Mouse (Mus musculus) layer of hippocampus, postnatal 10 days (tissue): ENCODE data around the gene Pp2d1. TPM values are rescaled to one million over a fixed set of nuclear protein-coding genes. Genes with fewer than 3 reads are reported as not detected.
"Not testable (repeated sequence)": the region's sequence is repeated elsewhere in the genome, so short reads cannot be mapped to it uniquely, and the experiment has no call there.

Experiments used
- DNase-seq, 2 experiments: peaks; one replicate each; pipeline ENCODE4 v3.0.0; 2021; ENCODE audit warnings: low spot score in 2 of 2
- long read RNA-seq: library from polyadenylated mRNA; stranded (forward); transcript quantifications from one replicate; pipeline ENCODE4 v2.0.0, GENCODE M21; 2023
- total RNA-seq, 2 experiments: library from RNA; stranded (reverse); gene quantifications; 2 replicates each; pipeline ENCODE4 v1.2.3; 2021

Gene Pp2d1
- not detected for total RNA-seq
- long read RNA-seq = 0 reads

DNA sequence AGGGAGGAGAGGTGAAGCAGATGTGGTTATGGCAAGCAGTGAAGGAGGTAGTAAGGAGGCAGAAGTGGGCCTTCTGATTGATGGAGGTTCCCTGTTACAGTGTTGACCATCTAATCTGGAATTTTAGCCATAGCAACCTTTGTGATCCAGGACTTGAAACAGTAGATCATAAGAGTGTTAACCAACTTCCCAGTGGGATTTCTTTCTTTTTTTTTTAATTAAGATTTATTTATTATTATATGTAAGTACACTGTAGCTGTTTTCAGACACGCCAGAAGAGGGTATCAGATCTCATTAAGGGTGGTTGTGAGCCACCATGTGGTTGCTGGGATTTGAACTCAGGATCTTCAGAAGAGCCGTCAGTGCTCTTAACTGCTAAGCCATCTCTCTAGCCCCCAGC, at the start of gene Pp2d1:
Pp2d1 (minus strand) TSS at position 101 of the 400 bp plus-strand sequence.
- not testable (repeated sequence) for DNase-seq

DNA sequence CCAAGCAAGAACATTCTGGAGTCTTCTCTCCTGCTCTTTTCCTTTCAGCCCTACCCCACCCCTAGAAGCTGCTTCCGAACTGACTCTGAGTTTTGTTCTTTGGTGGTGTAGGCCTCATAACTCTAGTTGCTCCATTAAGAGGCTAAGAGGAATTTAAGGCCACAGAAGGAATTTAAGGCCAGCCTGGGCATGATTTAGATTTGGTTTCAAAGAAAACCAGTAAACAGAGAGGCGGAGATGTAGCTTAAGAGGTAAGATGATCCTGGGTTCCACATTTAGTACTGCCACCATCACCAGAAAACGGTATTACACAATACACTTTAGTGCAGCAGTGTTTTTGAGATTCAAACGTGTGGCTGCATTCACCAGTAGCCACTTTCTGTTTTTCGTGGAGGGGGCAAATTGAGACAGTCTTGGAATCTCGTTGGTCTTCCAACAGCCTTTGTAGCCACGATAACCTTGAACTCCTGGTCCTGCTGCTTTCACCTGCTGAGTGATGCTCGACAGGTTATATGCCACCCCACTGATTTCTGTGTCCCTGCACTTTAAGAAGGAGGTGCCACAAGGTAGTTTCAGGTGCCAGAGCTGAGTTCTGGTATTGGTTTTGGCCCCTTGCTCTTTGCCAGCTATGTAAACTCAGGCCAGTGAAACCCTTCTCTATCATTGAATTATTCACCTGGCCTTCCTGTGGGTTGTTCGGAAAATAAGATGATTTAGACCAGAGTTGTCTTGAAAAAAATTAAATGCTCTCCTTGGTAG, 49.0 kb upstream of the Pp2d1 start:
- no peak for DNase-seq

DNA sequence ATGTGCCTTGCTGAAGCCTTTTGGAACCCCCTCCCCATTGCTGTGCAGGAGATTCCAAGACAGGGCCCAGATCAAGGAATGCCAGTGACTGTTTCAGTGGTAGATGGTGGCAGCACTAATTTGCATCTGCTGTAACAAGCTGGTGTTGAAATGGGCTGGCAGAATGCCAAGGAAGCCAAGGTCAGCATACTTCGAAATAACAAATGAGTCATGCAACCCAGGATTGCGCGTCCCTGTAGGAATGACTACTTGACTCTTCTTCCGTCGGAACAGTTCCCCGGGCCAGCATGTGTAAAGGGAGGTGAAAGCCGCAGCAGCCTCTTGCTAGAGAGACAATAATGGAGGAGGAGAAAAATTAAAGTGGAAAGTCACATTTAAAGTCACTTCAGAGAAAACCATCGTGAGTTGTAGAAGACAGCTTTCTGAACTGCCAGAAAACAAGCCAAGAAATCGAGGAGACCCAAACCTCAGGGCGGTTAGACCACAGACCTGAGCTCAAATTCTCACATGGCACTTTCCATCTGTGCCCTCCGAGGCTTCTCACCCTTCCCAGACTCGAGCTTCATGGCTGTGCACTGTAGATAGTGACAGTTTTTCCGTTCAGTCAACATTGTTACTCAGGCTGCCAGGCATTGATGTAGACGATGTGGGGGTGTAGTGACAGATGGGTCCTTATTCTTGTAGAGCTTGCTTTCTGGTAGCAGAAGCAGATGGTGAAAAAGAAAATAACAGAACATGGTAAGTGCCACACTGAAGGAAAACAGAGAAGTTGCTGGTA, 48.0 kb upstream of the Pp2d1 start:
- peak; percentile 57 to 62 for DNase-seq

DNA sequence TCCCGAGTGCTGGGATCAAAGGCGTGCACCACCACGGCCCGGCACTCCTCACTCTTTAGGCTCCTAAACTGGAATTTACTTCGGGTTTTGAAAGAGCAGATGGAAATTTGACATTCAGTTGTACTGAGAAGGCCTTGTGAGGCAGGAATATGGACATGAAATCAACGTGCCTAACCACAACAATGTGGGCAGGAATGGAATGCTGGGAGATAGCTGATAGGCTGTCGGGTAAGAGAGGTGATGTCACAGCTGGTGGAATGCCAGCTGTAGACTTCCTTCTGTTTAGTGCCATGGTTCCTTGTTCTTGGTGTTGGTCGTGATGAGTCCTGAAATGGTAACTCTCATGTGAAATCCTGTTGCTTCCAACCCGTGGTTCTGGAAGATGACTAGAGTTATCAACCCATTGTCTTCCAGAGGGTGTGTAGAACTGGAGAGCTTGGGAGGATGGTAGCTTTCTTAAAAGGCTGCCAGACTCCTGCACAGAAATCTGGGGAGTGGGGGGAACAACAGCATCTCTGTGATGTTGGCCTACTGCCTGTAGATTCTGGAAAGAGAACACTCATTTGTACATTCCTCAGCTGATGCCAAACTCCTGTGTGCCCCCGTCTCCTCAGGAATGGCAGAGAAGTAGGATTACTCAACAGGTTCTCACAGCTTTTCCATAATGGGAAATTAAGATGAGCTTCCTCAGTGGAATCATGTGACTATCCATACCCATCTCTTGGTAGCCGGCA, 44.8 kb upstream of the Pp2d1 start:
- no peak for DNase-seq

DNA sequence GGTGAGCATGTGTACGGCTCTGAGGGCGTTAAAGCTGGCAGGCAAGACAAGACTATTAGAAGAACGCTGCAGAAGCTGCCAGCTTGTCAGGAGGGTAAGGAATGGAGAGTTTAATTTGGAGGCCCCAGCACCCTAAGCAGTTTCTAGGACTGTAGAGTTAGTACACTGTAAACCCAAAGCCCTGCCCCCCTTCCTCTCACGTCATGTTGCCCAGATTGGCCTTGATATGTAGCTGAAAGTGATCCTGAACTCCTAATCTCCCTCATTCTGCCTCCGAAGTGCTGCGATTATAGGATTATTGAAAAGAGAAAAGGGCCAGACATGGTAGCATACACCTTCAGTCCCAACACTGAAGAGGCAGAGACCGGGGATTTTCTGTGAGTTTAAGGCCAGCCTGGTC, 43.6 kb upstream of the Pp2d1 start:
- DNase-seq = no peak

DNA sequence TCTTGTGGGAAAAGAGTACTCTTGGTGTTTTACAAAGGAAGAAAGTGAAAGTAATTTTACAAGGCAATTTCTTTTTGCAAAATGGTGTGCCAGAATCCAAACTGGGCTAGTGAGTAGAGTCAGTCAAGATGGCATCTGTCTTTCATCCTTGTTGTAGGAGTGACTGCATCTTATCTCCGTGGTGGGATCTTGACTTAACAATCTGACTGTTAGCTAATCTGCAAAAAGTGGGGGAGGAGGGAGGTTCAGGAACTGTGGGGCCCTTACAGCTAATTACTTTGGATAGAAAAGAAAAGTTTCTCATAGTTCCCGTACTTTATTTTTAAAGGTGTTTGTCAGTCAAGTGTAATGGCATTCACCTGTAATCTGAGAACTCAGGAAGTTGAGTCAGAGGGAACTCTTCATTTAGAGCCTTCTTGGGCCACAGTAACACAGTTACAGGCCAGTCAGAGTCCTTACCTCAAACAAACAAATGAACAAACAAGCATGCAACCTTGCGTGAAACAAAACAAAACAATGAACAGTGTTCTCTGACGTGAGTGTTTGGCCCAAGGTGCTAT, 42.9 kb upstream of the Pp2d1 start:
- DNase-seq = no peak

DNA sequence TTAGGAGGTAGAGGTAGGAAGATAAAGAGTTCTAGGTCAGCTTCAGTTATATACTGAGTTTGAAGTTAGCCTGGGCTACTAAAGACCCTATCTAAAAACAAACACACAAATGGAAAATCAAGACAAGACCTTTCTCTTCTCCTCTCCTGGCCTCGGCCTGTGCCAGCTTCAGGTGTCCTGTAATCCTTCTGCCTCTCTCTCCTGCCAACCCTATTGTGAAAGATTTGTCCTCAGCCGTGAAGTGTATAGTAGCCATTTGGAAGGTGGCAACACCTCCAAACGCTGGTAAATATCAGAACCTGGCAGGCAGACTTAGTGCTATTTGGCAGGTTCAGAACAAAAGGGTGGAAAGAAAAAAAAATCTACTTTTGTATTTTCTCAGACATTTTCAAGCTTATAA, 41.0 kb upstream of the Pp2d1 start:
- no peak for DNase-seq

DNA sequence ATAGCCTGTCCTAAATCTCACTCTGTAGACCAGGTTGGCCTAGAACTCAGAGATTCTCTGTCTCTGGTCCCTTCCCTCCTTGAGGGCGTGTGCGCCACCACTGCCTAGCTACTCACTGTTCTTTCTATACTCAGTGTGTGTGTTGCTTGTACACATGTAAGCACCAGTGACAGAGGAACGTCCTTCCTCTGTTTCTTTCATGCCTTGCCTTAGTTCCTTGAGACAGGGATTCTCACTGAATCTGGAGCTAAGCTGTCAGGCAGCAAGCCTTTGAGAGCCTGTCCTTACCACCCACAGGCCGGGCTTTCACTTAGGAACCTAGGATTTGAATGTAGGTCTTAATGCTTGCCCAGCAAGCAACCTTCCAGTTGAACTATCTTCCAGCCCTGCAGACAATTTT, 40.4 kb upstream of the Pp2d1 start:
- no peak for DNase-seq

DNA sequence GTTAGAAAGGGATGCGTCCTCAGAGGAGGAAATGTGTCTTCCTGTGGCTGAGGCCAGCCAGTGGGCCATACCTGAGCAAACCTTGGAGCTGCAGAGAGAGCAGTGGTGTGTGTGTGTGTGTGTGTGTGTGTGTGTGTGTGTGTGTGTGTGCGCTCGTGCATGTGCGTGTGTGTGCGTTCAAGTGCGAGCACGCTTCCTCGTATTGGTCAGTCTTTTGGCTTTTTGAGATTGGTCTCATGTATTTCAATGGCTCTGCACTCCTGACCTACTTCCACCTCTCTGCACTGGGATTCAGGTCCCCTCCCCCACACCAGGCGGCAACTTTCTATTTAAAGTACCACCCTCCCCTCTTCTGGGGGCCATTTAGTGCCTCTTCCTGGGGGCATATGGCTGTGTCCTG, 39.5 kb upstream of the Pp2d1 start:
- DNase-seq = no peak

DNA sequence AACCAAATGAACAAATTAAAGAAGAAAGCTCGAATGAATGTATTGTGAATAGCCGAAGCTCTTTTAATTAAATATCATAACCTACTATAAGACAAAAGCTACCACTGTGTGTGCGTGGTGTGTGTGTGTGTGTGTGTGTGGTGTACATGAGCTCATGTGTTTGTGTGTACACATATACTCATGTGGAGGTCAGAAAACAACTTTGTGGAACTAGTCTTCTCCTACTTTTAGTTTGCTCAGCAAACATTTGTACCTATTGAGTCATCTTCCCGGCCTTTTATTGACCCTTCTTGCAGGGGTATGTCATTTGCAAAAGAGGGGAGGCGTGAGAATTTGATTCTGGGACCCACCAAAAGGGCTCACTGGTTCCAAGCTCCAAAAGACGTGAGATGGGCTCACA, 39.0 kb upstream of the Pp2d1 start:
- no peak for DNase-seq

DNA sequence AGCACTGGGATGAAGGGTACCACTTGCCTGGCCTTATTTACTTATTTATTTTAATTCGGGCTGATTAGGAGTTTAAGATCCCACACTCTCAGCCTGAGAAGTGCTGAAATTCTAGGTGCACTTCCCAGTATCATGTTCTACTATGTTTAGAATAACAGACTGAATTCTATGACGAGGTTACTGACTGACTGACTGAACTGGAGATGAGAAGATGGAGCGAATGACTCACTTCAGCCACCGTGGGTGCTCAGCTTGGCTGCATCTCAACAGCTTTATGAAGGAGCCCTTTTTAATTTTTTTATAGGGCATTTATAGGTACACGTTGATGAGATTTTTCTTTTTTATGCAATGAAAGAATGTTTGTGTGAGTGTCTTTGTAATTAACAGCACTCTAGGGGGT, 38.5 kb upstream of the Pp2d1 start:
- no peak for DNase-seq

DNA sequence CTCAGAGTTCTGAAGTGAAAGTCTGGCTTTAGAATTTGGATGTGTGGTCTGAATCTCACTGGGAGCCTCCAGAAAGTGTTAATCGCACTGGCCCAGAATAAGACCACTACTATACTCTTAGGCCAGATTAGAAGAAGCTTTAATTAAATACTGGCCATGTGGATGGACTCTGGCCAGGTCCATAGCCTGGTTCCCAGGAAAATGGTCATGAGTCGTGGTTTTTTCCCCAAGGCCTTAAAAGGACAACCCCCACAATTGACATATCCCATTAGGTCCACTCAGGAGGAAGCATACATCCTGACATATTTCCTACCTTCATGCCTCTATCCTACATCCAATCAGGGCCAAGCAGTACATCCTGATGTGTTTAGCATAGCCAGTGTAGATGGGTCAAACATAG, 37.9 kb upstream of the Pp2d1 start:
- no peak for DNase-seq

DNA sequence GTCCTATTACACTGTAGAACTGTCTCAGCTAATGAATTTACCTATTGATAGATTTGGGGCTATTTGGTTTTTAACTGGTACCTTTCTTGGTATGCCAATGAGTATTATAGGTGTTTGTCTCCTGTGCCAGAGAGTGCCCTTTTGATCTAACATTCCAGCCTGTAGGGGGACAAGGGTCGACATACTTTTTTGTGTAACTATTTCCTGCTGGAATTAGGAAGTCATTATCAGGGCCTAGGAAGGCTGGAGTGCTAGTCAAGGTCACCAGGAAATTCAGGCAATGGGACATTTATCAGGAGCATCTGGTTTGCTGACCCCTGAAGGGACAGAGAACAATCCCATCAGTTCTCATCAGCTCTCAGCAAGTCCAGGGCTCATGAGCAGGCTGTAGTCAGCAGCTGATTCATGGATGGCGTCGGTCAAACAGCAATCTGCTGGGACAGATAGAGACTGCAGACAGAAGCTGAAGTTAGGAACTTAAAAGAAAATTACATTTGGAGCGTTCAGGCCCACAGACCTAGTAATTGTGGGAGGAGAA, 33.8 kb upstream of the Pp2d1 start:
- no peak for DNase-seq

DNA sequence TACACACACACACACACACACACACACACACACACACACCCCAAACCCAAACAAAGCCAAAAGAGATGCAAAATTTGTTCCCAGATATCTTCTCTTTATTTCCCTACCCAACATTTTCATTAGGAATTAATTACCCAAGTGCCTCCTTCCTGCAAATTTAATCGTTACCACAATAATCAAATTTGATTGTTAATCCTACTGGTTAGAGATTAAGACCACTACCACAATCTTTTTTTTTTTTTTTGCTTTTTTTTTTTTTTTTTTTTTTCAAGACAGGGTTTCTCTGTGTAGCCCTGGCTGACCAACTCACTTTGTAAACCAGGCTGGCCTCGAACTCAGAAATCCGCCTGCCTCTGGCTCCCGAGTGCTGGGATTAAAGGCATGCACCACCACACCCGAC, 31.7 kb upstream of the Pp2d1 start:
- DNase-seq = not testable (repeated sequence)

DNA sequence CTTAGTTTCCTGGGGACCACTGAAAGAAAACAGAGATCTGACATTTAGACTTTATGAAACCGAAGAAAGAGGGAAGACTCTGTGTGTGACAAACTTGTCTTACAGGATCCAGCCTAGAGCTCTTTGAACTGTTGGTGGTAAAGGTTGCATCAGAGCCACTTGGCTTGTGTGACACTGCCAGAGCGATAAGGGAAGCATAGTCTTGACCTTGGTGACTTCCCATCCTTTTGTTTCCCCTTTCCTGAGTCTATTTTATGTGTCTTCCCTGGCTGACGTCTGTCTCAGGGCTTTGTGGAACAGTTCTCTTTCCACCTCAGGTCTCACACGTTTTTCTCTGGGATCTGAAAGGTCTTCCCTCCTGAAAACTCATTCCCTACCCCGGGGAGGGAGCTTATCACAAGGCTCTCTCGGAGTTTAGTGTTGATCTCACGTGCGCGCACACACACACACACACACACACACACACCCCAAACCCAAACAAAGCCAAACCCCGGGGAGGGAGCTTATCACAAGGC, 31.2 kb upstream of the Pp2d1 start:
- no peak for DNase-seq

DNA sequence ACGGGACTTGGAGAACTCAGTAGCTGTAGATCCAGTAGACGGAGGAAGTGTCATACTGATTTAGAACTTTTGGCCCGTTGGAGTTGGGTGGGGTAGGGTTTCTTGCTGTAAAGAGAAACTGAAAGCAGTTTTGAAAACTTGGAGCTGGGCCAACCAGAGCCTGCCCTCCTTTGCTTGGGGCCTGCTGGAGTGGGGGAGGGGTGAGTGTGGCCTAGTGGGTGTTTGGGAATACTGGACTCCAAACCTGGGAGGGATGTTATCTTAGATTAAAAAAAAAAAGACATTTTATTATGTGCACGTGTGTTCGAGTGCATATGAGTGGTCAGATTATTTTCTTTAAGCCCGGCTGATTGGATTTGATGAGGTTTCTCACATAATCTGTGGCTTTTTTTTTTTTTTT, 30.6 kb upstream of the Pp2d1 start:
- peak; percentile 49 to 69 for DNase-seq

DNA sequence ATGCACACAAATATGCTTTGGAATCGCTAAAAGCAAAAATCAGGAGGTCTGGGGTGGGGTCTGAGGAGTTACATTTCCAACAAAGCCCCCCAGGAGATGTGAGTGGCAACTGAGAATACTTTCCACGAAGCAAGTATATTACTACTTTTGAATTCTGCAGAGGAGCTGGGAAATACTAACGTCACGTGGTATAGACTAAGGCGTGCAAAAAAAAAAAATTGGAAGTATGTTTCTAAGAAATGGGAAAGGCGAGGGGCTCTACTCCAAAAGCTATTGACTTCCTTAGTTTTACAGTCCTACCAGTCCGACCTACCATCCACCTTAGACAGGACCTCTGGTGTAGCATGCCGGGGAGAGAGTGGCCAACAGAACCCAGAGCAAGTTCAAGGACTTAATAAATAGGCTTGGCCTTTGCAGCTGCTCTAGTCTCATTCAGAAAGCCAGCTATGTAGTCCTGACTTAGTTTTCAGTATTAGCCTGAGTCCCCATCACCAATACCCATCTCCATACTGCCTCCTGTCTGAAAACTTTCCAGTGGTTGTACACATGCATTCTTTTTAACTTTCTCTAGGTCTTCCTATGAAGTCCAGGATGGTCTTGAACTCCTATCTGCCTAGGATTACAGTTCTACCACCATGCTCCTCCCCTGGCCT, 29.6 kb upstream of the Pp2d1 start:
- DNase-seq = no peak

DNA sequence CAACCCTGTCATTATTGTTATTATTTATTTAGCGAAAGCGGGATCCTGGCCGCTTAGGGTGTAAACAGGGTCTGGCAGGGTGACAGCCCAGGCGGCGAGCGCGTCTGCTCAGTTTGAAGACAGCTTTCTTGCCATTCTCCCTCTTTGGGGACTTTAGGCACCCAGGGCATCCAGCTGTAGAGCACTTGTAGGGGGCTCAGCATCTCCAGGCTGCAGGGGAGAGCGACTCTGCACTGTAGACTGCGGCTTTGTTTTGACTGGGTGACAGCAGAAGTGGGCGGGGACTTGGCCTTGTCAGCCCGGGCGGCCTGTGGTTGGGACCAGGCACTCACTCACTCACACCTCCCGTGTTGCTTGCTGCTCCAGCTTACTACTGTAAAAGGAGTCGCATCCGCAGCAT, 28.9 kb upstream of the Pp2d1 start:
- peak in 1 of 2 experiments; percentile 71 for DNase-seq

DNA sequence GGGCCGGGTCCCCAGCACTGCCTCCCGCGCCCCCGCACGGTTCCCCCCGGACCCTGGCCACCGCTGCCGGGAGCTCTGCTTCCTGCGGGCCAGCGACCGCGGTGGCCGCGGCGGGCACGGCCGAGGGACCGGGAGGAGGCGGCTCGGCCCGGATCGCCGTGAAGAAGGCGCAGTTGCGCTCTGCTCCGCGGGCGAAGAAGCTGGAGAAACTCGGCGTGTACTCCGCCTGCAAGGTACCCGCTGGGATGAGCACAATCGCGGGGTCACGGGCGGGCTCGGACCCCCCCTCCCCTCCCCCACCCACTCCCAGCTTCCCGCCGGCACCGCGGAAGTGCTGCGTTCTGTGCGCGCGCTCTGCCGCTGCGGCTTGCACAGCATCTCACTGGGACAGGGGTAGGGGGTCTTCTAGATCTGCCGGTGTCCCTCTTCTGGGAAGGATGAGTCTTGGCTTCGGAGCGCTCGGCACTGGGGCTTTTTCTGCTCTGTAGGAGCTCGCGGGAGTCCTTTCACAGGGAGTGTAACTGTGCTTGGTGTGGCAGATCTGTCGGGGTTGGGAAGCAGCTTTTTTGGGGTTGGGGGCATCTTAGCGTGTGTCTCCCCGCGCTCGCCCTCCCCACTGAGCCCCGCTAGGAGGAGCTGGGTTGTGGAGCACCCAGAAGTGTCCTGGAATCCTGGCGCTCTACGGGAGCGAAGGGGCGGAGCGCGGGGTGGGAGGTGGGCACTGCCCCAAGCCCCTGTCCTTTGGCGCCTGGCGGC, 28.3 kb upstream of the Pp2d1 start:
- DNase-seq = peak; percentile 66 to 75

DNA sequence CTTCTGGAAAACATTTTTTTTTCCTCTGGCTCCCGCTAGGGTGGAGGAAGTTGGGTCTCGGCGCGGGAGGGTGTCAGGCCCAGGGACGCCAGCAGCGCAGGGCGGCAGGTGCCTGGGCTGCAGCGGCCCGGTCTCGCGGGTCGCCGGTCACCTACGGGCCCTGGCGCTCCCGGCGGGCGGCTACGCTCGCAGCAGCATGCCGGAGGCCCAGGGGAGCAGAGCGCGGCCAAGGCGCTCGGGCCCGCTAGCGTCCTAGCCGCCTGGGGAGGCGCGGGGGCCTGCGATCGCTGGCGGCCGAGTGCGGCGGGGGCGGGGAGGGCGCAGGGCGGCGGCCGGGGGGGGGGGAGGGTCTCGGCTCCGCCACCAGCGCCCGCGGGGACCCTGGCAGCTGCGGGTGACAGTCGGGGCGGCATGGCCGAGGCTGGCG, 27.7 kb upstream of the Pp2d1 start:
- peak in 1 of 2 experiments; percentile 64 for DNase-seq
